Mouse (Mus musculus): ENCODE data around the gene Mageb18. TPM values are rescaled to one million over a fixed set of nuclear protein-coding genes. Genes with fewer than 3 reads are reported as not detected.

The Mageb18 gene
- polyA plus RNA-seq, 1 experiment from 2014 or later: not detected

- WGBS: 64% methylated on average over 1 of the region's 1 CpGs
- no peak for ATAC-seq (replicated peaks)
- Histone ChIP-seq H3K27me3 (no peaks in the 10 kb centered on the region), H3K4me1 (no peaks in the 10 kb centered on the region), H3K9ac (replicated peaks) (no peak overlapping the region), H3K36me3 (no peaks in the 10 kb centered on the region), H3K4me3 (no peak overlapping the region), H3K27ac (replicated peaks) (no peak overlapping the region), H3K4me2 (replicated peaks) (no peak overlapping the region), H3K9me3 (no peaks in the 10 kb centered on the region)
These were observed 265.9 kb downstream of the Mageb18 start for GRCm38 (mm10) chrX:92333459-92333858.

GRCm38 (mm10) chrX:92323599-92323998, 275.8 kb downstream of the Mageb18 start:
- no peak overlapping the region for H3K4me3 ChIP-seq
- no peak overlapping the region for H3K4me2 ChIP-seq (replicated peaks)
- no peak for ATAC-seq (replicated peaks)
- no peaks in the 10 kb centered on the region for H3K36me3 ChIP-seq
- 31% methylated on average over 1 of the region's 1 CpGs for WGBS
- H3K9me3 ChIP-seq: no peaks in the 10 kb centered on the region
- no peak overlapping the region for H3K27ac ChIP-seq (replicated peaks)
- H3K9ac ChIP-seq (replicated peaks): no peak overlapping the region
- H3K4me1 ChIP-seq: no peaks in the 10 kb centered on the region
- H3K27me3 ChIP-seq: no peaks in the 10 kb centered on the region

GRCm38 (mm10) chrX:92280619-92281018, 318.8 kb downstream of the Mageb18 start:
- Histone ChIP-seq H3K36me3 (no peaks in the 10 kb centered on the region), H3K27ac (replicated peaks) (no peak overlapping the region), H3K9me3 (no peaks in the 10 kb centered on the region), H3K4me3 (no peak overlapping the region), H3K4me2 (replicated peaks) (no peak overlapping the region), H3K4me1 (no peaks in the 10 kb centered on the region), H3K27me3 (no peaks in the 10 kb centered on the region), H3K9ac (replicated peaks) (no peak overlapping the region)
- ATAC-seq (replicated peaks): no peak

Other genes with a start within 250 kb of the Mageb18 start
- gene Gm5941, start 109.6 kb downstream of the Mageb18 start, polyA plus RNA-seq (2015; fragmentation: Nextera tagmentation; extraction: Ambion mirVana): not detected in 2 replicates

All from forebrain, embryonic 15.5 days (tissue).